Mouse (Mus musculus) lung, postnatal 0 days (tissue): ENCODE measurements at regions not wholly inside any gene's neighbourhood (a gene's known extent, or its start where the extent isn't known, plus 50 kb on each side); places are given as distances from the start of the nearest gene placed in this dataset.

Source experiments
- CTCF ChIP-seq: IDR thresholded peaks from 2 replicates; pipeline ENCODE4 v1.5.1; 2016; ENCODE audit warnings: antibody characterized with exemption, mild to moderate bottlenecking
- EP300 ChIP-seq: IDR thresholded peaks from 2 replicates; pipeline ENCODE4 v1.6.1; 2016; ENCODE audit warnings: antibody characterized with exemption, mild to moderate bottlenecking, control low read depth

DNA sequence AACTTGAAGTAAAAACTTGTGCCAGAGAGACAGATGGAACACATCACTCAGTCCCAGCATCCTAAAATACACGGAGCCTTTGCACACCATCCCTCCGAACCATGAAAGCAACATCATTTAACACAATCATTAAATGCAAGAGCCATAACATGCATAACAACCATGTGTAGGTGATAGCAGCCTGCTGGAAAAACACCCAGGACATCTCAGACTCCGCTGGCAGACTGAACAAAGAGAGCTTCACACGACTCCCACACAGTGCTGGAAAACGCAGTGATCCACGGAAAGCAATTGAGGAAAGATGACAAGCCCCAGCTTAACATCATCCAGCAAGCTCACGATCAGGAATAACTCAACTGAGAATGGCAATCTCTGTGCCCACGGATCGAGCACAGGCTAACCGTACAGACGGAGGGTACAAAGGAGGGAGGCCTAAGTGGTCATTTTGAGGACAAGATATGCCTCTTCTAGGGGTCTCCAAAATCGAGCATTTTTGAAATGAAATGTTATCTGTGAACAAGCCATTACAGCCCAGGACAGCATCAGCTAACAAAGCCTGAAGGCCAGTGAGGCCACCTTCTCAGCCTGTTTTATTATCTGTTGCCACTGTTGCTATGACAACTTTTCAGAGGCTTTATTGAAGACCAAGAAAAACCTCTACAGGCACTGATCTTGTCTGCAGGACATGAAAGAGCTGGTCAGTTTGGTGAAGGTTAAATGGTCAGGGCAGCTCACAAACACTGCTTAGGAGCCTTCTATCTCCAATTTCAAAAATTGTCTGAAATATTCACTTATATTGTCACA is 240.1 kb upstream of the Noct start:
- TF ChIP-seq CTCF: no peak
- TF ChIP-seq EP300: no peak
